9 mouse cellular contexts compared by ENCODE assay signal in genomic region chr9:115708199-115708934, GRCm38 (mm10).
A peak's percentile ranks its signal among the peaks of the same experiment; 100 is the strongest.
DNase-seq lines count a peak whose midpoint lies in the region; ATAC-seq lines count a peak whose summit lies in the region.
"Had no signal": no experiment of that assay in that cellular context is flagged by ENCODE, and none has a peak within 500 bp of the region (broad histone marks: within the 10 kb centered on the region; RNA-seq: fewer than 3 reads in every experiment).

No protein-coding gene starts in this region.

- WGBS in forebrain, embryonic 16.5 days: 27% methylated on average over 8 of the region's 8 CpGs
- 23% methylated on average over 8 of the region's 8 CpGs for WGBS in stomach, embryonic 16.5 days

- no peaks in the 10 kb centered on the region for H3K9me3 ChIP-seq in megakaryocyte, embryonic 14.5 days
- no peaks in the 10 kb centered on the region for H3K9me3 ChIP-seq in forebrain, embryonic 16.5 days (ENCODE audit: control insufficient read depth, low read length)
- H3K9me3 ChIP-seq in stomach, embryonic 16.5 days (replicated peaks; ENCODE audit: control insufficient read depth, low read length): no peaks in the 10 kb centered on the region

- ATAC-seq in megakaryocyte, adult 5-6 weeks (ENCODE audit: poor library complexity, severe bottlenecking): no peak
- ATAC-seq in forebrain, embryonic 16.5 days: peak; percentile 94
- ATAC-seq in hematopoietic stem cell, adult 5-6 weeks (replicated peaks in 1 of 2; ENCODE audit: insufficient read depth in 1 of 2, low FRiP score in 2 of 2, low TSS enrichment in 1 of 2, low read depth in 1 of 2, poor library complexity in 2 of 2, severe bottlenecking in 2 of 2): peak; percentile 75 to 77
- peak; percentile 75 for ATAC-seq in megakaryocyte progenitor cell, adult 5-6 weeks (replicated peaks; ENCODE audit: poor library complexity)
- ATAC-seq in stomach, embryonic 16.5 days (ENCODE audit: insufficient read depth, low FRiP score): peak; percentile 91

- peak overlapping the region; percentile 18; the same call in 1 of the 2 replicates for H3K4me2 ChIP-seq in forebrain, embryonic 16.5 days (ENCODE audit: low read length)
- no peak overlapping the region for H3K4me2 ChIP-seq in stomach, embryonic 16.5 days (ENCODE audit: low read depth, low read length)

- H3K4me3 ChIP-seq in megakaryocyte, embryonic 14.5 days (replicated peaks): peak overlapping the region; percentile 78
- no peak overlapping the region for H3K4me3 ChIP-seq in forebrain, embryonic 16.5 days (replicated peaks; ENCODE audit: low read length)
- no peak overlapping the region for H3K4me3 ChIP-seq in stomach, embryonic 16.5 days (replicated peaks; ENCODE audit: low read length)
- H3K4me3 ChIP-seq: myocyte had no signal

- no peaks in the 10 kb centered on the region for H3K27me3 ChIP-seq in megakaryocyte, embryonic 14.5 days (replicated peaks)
- H3K27me3 ChIP-seq in forebrain, embryonic 16.5 days (replicated peaks; ENCODE audit: control insufficient read depth, insufficient read depth, low read length): no peaks in the 10 kb centered on the region
- no peaks in the 10 kb centered on the region for H3K27me3 ChIP-seq in stomach, embryonic 16.5 days (ENCODE audit: control insufficient read depth, insufficient read depth, low read length)

- H3K9ac ChIP-seq in forebrain, embryonic 16.5 days (replicated peaks; ENCODE audit: low read depth, low read length): no peak overlapping the region
- H3K9ac ChIP-seq in stomach, embryonic 16.5 days (ENCODE audit: low read length): no peak overlapping the region

- H3K27ac ChIP-seq in forebrain, embryonic 16.5 days (ENCODE audit: low read length): peak overlapping the region; percentile 11; the same call in 1 of the 2 replicates
- H3K27ac ChIP-seq in stomach, embryonic 16.5 days (ENCODE audit: low read length): peak overlapping the region; percentile 66

- H3K4me1 ChIP-seq in megakaryocyte, embryonic 14.5 days: peaks cover 65% of the 10 kb centered on the region
- H3K4me1 ChIP-seq in forebrain, embryonic 16.5 days (replicated peaks; ENCODE audit: control insufficient read depth, insufficient read depth, low read length): peaks cover 13% of the 10 kb centered on the region
- no peaks in the 10 kb centered on the region for H3K4me1 ChIP-seq in stomach, embryonic 16.5 days (ENCODE audit: control insufficient read depth, insufficient read depth, low read length)

- no peaks in the 10 kb centered on the region for H3K36me3 ChIP-seq in megakaryocyte, embryonic 14.5 days (replicated peaks; ENCODE audit: low read length)
- no peaks in the 10 kb centered on the region for H3K36me3 ChIP-seq in forebrain, embryonic 16.5 days (ENCODE audit: control insufficient read depth, insufficient read depth)
- H3K36me3 ChIP-seq in stomach, embryonic 16.5 days (ENCODE audit: control insufficient read depth, insufficient read depth, low read length): no peaks in the 10 kb centered on the region

- DNase-seq in layer of hippocampus, postnatal 14 days (ENCODE audit: low spot score in 2 of 2): peak; percentile 13 to 23
- DNase-seq in thymus, postnatal 14 days: no peak
